Mouse (Mus musculus): ENCODE measurements around the gene Atat1.

Gene Atat1

DNA sequence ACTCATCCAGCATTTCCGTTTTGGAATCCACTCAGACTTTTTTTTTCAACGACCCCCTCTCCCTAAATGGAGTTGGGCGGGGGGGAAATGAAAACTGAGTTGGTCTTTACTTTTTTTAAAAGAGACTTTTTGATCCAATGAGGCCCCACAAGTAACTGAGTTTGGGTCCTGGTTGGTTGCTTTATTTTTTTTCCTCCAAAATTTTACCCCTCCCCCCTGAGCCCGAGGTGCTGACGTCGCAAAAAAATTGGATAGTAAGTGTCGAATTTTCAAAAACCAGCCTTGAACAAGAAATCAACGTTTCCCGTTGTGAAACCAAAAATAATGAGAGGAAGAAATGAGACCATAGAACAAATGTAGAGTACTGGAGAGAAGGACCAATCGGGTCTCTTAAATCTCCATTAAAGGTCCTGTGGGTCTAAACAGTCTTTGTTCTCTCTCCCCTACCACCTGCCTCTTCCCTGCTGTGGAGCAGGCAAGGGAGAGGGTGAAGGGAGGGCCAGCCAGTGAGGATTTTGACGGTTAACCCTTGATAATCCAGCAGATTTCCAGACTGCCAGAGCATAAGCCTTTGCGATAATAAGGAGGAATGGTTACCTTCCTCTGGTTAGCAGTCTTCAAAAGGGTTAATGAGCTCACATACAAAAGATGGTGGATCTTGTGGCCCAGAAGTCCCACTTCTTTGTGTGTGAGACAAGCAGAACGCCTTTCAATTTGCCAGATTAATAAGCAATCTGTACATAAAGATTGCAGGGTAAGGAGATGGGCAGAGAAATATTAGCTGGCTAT, 7.8 kb upstream of the Atat1 start:
- no peak for ATAC-seq (ENCODE audit: low TSS enrichment)

DNA sequence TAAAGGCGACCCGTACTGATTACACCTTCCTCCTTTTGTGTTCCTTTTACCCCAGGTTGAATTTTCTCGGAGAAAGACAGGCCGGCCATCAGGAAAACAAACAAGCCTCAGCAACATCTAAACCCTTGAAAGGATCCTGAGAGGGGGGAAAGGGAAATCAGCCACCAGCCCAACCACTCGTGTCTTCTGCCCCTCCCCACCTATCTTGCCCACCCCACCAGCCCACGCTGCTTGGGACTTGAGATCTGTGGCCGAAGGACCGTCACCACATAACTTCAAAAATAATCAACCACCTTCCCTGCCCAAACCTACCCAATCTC, 7.2 kb upstream of the Atat1 start:
- ATAC-seq (ENCODE audit: low TSS enrichment): no peak

DNA sequence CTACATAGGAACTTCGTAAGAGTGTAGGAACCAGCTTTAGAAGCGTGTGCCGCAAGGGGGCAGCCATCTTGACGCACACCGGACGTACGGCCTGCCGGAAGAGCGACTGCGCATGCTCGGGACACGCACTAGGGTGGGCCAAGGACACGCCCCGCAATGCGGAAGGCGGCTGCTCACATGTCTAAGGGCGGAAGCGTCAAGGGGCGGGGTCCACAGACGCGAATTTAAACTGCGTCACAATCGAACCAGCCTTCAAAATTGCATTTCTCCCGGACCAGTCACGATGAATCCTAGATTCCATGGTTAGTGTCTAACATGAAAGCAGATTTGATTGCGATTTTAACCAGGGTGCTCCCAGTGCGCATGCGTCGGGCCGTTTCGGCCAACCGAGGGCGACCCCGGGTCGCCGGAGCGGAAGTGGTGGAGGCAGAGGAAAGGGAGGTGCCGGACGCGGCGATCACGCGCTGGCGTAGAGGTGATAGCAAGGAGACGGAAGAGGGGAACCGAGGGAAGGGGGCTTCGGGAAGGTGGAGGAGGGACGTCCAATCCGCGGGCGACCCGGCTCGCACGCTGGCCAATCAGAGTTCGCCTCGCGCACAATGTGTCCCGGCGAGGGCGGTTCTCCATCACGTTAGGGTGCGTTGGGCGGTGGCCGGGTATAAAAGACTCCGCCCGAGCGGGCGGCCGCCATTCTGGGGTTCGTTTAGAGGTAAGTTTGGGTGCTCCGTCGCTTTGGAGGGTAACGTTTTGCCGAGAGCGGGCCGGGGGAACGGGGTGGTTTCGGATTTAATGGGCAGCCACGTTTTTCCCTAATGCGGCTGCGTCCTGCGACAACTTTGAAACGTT, 6.6 kb upstream of the Atat1 start, which contains the start of the genes Mrps18b and Ppp1r10:
Gene Mrps18b, minus strand, starts transcription at position 93 of the 846 bp plus-strand sequence.
Gene Ppp1r10, plus strand, starts transcription at position 138 of the 846 bp plus-strand sequence.
- ATAC-seq (ENCODE audit: low TSS enrichment): peak; percentile 85

DNA sequence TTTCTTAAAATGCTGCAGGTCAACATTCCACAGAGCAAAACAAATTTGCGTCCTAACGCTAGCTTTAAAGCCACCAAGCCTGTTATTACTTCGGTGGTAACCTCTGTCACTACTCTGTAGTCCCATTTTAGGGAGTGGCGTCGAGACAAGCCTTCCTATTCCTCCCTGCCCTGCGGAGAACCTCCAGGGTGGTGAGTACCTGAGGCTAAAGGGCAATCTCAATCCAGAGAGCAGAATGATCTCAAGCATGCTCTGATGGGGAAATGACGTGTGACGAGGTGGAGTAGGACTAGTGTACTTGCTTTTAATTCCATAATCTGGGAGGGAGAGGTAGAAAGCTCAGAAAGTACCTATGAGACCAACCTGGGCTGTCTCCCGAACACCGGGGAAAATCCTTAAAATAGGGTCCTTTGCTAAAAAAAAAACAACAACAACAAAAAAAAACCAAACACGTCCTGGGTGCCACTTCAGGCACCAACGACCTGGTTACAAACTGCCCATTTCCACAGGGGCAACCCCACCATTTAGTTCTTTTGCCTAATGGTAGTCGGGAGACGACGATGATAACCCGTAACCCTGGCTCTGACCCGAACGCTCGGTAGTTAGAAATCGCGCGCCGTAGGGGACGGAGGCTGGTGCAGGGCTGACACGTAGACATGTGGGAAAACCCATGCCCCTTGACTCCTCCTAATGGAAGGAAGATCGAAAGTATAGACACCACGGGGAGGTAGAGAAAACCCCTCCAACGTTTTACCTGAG, 5.8 kb upstream of the Atat1 start:
- ATAC-seq (ENCODE audit: low TSS enrichment): peak; percentile 1

DNA sequence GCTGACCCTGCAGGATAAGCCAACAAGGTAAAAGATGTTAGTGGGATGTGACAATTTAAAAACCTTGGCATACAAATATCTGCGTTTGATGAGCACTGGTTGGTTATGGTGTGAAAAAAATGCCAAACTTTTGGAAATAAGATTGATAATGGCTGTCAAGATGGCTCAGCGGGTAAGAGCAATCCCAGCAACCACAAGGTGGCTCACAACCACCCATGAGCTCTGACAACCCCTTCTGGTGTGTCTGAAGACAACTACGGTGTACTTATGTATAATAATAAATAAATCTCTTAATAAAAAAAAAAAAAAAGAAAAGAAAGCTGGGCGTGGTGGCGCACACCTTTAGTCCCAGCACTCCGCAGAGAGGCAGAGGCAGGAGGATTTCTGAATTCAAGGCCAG, 5.1 kb upstream of the Atat1 start:
- ATAC-seq (ENCODE audit: low TSS enrichment): no peak

DNA sequence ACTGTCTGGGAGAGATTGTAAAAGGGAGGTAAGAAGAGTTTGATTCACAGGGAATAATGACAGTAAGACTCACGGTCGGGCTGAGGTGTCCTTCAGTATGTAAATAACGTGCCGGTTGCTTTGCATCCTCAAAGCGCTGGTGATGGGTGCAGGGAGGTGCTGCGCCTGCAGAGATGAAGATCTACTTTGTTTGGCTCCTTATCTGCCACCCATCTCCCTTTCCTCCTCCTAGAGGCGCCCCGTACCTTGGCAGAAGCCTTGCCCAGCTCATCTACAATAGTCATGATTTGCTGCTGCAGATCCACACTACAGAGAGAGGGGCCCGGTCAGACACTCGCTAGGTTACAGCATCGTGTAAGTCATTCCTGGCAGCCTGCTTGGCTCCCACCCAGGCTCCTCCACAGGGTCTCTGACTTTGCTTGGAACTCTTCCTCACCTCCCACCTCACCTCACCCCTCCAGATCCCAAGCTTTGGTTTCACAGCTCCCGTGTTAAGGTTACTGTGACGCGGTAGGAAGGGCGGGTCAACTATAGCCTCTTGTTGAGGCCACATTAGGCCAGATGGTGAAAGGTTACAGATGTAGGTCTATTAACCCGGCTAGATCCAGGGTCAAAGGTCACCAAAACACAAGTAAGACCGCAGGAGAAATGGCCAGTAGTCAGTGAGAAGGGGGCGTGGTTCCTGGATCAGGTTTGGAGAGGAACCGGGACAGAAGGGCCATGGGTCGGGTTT, 523 bp downstream of the Atat1 start:
- ATAC-seq (ENCODE audit: low TSS enrichment): no peak; the same call in 1 of the 2 replicates

DNA sequence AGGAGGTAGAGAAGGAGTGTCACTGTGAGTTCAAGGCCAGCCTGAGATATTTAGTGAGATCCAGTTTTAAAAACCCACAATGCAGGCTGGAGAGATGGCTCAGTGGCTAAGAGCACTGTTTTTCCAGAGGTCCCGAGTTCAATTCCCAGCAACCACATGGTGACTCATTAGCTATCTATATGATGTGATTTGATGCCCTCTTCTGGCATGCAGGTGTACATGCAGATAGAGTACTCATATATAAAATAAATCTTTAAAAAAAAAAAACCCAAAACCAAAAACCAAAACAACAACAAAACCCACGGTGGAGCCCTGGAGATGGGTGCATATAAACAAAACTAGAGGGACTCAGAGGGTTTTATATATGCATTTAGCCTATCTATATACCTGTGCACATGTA, 2.3 kb downstream of the Atat1 start:
- no peak for ATAC-seq (ENCODE audit: low TSS enrichment)

DNA sequence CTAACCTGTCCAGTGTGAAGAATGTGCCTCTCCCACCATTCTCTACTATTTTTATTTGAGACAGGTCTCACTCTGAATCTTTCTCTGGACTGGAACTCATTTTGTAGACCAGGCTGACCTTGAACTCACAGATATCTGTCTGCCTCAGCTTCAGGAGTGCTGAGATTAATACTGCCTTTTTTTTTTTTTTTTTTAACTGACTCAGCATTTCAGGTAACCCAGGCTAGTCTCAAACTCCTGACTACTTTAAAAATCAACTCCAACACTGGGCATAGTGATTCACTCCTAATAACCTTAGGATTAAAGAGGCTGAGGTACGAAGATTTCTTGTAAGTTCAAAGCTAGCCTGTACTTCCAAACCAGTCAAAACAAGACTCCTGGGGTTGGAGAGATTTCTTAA, 4.3 kb downstream of the Atat1 start:
- ATAC-seq (ENCODE audit: low TSS enrichment): no peak

DNA sequence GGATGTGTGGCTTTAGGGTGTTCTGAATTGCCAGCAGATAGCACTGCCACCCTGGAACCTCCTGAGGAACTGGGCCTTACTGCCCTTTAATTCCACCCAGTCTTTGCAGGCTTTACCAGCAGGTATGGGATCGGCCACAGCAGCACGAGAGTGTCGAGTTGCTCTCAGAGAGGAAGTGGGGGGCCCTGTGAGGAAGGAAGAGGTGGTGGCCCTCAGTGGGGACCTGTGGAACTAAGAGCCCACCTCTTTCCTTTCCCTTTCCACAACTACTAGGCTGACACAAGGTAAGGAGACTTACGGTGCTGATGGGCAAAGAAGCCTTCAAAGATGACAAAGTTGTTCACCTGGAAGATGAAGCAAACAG, 5.9 kb downstream of the Atat1 start:
- ATAC-seq (ENCODE audit: low TSS enrichment): no peak

DNA sequence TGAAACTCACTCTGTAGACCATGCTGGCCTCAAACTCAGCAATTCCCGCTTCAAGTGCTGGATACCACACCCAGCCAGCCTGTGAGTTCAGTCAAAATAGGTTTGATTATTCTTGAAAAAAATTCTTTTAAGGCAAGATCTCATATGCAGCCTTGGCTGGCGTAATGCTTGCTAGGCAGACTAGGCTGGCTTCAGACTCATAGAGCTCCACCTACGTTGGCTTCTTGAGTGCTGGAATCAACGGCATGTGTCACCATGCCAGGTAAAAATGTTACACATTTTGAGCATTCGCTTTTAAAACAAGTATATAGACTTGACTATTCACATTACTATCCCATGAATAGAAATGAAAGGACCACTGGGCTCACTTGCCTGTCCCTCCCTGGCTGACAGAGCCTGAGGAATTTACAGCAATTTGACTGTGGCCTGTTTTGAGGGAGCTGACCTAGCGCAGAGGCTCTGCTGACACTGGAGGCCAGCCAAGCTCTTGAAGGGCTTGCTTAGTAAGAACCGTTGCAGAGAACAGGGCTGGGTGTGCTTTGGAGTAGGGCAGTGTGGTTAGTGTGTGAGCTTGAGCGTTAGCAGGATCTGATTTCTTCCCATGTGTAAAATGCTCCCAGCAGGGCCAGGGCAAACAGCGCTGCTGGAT, 6.4 kb downstream of the Atat1 start:
- no peak for ATAC-seq (ENCODE audit: low TSS enrichment)

DNA sequence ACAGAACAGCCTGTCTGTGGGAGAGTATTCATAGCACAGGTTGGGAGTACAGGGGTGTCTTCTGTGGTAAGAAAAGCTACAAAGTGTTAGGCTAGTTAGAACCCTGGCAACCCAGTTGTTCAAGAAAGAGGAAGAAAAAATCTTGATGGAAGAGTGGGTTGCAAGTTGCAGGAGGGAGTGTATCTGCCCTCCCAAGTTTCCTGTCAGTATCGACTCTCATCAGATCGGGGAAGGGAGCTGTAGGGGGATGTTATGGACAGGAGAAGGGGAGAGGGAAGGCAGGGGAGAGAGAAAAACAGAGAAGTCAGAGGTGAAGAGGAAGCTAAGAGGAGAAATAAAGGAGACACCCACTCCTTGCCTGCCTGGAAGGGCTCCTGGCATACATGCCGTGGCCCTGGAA, 9.2 kb downstream of the Atat1 start:
- no peak for ATAC-seq (ENCODE audit: low TSS enrichment)

DNA sequence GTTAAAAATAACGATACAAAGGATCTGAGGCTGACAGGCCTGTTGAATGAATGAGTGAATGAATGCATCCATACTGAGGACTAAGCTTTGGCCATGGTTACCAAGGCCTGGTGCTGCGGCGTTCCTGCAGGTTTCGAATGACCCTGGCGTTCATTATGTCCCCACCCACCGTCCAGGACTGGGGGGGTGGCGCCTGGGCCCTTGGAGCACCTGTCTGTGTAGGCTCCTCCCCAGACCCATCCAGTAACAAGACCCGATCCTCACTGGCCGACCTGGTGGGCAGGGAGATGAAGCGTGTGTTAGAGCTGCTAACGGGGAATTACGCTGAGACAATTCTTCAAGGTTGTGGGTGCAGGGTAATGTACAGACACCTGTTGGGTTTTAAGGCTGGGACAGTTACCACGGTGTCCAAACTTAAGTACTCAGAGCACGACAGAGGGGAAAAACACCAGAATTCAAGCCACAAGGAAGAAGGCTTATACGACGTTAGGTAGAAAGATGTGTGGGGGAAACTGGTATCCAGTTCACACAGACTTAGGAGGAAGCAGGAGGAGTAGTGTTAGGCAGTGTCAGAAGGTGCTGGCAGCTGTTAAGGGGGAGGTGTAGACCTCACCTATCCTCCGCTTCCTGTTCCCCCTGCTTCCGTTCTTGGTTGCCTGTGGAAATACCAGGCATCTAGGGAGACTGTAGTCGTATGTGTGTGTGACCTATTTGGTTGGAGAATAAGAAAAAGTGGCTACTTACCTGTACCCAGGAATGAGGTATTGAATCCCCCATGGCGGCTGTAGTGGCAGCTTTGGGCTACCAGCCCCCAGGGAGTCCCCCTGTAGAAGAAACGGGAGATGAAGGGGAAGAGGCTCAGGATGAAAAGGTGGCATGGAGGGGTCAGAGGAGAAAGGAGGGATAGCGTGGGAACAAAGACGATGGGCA, 12.0 kb downstream of the Atat1 start:
- peak; percentile 29; the same call in 1 of the 2 replicates for ATAC-seq (ENCODE audit: low TSS enrichment)

DNA sequence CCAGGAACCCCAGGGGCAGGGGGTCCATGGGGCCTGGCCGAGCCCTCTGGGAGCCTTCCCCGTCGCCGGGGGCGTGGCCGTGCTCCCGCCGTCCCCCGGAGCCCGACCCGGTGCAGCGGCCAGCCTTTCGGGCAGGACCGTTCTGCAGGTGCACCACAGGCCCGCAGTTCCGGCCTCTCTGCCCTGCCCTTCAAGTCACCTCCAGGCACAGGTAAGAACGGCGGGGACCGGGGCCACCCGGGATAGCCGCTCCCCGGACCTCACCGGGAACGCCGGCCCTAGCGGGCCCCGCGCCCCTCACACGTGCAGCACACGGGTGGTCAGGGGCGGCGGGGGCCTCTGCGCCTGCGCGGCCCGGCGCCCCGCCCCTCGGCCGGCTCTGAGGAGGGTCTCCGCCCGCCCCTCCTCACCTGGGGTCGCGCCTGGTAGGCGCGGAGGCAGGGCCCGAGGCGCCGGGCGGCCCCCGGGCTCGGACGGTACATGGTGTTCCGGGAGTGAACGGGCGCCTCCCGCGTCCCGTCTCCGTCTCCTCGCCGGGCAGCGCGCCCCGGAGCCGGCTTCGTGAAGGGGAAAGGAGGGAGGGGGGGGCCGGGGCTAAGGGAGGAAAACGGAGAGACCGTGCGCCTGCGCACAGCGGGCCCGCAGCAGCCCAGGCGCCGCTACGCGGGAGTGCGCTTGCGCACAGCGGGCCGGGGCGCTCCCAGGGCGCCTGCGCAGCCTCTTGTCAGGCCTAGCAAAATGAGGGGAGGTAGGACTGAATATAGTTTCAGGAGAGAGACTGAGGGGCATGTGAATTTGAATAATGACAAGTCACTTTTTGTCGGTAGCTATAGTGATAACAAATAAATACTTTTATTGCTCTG, 12.9 kb downstream of the Atat1 start, which contains the start of gene 2310061I04Rik:
Gene 2310061I04Rik, minus strand, starts transcription at position 651 of the 863 bp plus-strand sequence.
- peak; percentile 88 for ATAC-seq (ENCODE audit: low TSS enrichment)

DNA sequence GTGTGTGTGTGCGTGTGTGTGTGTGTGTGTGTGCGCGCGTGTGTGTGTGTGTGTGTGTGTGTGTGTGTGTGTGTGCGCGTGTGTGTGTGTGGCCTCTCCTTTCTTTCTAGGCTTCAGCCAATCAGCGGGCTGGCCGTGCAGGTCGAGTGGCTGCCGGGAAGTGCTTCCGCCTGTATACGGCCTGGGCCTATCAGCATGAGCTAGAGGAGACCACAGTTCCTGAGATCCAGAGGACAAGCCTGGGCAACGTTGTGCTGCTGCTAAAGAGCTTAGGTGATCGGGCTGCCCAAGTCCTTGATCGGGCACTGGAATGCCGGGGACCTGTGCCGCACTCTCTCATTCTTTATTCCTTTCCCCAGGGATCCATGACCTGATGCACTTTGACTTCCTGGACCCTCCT, 22.1 kb downstream of the Atat1 start:
- no peak for ATAC-seq (ENCODE audit: low TSS enrichment)

DNA sequence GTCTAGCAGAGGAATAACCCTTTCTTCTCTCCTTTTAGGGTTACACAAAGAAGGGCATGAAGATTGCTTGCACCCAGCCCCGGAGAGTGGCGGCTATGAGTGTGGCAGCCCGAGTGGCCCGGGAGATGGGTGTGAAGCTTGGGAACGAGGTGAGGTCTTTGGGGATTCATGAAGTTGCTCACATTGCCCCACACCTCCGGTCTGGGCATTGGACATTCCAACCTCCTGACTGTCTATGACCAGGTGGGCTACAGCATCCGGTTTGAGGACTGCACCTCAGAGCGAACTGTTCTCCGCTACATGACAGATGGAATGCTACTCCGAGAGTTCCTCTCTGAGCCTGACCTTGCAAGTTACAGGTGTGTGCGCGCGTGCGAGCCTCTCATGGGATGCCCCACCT, 26.1 kb downstream of the Atat1 start:
- ATAC-seq (ENCODE audit: low TSS enrichment): no peak

DNA sequence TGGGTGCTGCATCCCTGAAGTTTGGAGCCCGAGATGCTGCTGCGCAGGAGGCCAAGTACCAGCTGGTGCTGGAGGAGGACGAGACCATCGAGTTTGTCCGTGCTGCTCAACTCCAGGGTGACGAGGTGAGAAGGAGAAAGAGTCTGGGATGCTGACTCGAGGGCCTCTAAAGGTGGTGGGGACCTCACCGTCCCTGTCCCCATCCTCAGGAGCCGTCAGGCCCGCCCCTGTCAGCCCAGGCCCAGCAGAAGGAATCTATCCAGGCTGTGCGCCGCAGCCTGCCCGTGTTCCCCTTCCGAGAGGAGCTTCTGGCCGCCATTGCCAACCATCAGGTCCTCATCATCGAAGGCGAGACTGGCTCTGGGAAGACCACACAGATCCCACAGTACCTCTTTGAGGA, 27.0 kb downstream of the Atat1 start:
- ATAC-seq (ENCODE audit: low TSS enrichment): no peak

DNA sequence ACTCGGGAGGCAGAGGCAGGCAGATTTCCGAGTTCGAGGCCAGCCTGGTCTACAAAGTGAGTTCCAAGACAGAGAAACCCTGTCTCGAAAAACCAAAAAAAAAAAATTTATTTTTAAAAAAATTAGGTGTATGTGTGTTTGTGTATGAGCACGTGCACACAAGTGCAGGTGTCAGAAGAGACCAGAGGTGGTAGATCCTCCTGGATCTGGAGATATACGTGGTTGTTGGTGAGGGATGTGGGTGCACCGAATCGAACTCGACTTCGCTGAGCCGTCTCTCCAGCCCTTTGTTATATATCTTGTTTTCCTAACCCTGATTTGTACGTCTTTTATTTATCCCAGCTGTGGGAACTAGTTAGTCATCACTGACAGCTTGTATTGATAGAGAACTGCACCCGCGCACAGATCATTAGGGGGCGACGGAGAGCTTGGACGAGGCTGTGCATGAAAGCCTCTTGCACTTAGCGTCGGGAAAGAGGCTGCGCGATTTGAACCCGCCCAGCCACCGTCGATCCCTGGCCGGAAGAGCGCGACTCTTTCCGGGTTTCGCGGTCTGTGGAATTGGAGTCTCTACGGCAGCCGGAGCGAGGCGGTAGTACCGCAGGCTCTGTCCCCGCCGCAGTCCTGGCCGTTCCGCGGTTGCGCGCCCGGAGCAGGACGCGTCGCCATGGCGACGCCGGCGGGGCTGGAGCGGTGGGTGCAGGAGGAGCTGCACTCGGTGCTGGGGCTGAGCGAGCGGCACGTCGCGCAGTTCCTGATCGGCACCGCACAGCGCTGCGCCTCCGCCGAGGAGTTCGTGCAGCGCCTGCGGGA, 30.4 kb downstream of the Atat1 start, which contains the start of gene Dhx16:
Gene Dhx16, plus strand, starts transcription at position 575 of the 813 bp plus-strand sequence.
- peak; percentile 85 for ATAC-seq (ENCODE audit: low TSS enrichment)

DNA sequence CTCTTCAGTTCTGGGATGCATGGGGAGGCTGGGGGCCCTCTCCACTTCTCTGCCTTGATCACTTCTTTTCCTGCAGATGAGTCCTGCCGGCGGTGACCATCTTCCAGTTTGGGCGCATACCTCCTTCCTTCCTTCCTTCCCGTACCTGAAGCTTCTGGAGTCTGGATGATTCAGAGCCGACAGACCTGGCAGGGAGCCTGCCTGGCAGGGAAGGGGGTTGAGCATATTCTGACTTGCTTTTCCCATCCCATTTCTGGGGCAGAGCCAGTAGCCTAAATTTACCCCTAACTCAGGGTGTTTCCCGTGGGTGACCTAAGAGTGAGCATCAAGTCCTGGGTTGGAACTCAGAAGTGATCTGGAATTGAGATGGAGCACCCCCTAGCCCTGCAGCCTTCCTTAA, 35.2 kb downstream of the Atat1 start:
- ATAC-seq (ENCODE audit: low TSS enrichment): peak; percentile 53; the same call in 1 of the 2 replicates

Measured in frontal cortex, adult (tissue).